Mouse (Mus musculus) cortical plate, adult 2 months (tissue): ENCODE results near the gene Slc7a15.

Source experiments
- CTCF ChIP-seq: fragments of 200-500 bp; IDR thresholded peaks from 2 replicates; pipeline ENCODE4 v1.5.1; 2011; ENCODE audit warnings: mild to moderate bottlenecking, control low read depth, low read length; ENCODE audit not compliant: insufficient read depth; ENCODE audit errors: extremely low read depth
- POLR2A ChIP-seq: fragments of 200-500 bp; IDR thresholded peaks from 2 replicates; pipeline ENCODE4 v1.6.1; 2011; ENCODE audit warnings: mild to moderate bottlenecking, low read length, control low read depth; ENCODE audit not compliant: insufficient read depth; ENCODE audit errors: extremely low read depth

- TF ChIP-seq CTCF (no peak), POLR2A (no peak)
Measured at GRCm38 (mm10) chr12:8641425-8641735, 42.5 kb upstream of the Slc7a15 start.
